Mouse (Mus musculus) kidney, postnatal 36 days (tissue): ENCODE measurements at regions not wholly inside any gene's neighbourhood (a gene's known extent, or its start where the extent isn't known, plus 50 kb on each side); places are given as distances from the start of the nearest gene placed in this dataset.

Source experiments
- DNase-seq, 2 experiments: peaks; one replicate each; pipeline ENCODE4 v3.0.0; 2021 to 2022; ENCODE audit warnings: mixed read lengths in 2 of 2

DNA sequence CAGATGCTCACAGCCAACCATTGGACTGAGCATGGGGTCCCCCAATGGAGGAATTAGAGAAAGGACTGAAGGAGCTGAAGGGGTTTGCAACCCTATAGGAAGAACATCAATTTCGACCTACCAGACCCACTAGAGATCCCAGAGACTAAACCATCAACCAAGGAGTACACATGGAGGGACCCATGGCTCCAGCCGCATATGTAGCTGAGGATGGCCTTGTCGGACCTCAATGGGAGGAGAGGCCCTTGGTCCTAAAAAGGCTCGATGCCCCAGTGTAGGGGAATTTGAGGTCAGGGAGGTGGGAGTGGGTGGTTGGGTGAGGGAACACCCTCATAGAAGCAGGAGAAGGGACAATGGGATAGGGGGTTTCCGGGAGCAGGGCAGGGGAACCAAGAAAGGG lies 180.6 kb downstream of the Qdpr start:
- DNase-seq, result no peak

- no peak for DNase-seq
Observed at GRCm38 (mm10) chr5:45266914-45267313, 183.1 kb downstream of the Qdpr start.

DNA sequence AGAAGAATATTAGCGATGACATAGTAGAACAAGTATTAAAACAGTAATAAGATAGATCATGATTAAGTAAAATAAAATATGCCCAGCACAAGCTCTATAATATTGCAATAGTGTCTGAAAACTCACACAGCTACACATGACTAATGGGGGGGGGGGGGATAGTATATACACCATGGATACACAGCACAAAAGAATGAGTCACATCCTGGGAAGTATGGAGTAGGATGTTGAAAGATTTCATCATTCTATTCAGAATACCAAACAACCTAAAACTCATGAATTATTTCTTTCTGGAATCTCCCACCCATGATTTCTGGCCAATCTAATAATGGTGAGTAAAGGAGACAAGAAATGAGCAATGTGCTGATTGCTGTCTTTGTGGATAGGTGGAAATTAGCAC lies 191.6 kb downstream of the Qdpr start:
- DNase-seq, result no peak

- DNase-seq, result peak; percentile 12 to 13
Observed at GRCm38 (mm10) chr5:45256256-45256999, 193.6 kb downstream of the Qdpr start.

DNA sequence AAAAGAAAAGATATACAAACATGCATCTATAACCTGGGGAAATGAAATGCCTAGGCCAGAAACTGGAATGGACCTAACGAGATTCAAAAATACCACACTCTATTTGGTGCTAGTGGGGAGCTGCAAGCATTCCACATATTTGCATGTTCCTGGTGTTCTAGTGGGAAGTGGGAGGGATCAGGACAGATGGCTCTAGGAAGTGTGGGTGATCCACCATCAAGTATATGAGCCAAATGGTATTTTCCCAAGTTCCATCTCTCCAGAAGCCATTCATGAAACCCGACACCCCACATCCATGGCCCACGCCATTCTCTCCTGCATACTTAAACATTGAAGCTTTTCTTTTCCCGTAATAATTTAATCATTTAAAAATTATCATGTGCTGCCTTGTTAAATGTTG lies 218.2 kb downstream of the Qdpr start:
- DNase-seq, result no peak

GRCm38 (mm10) chr5:45230097-45230496 lies 219.9 kb downstream of the Qdpr start:
- DNase-seq, result no peak

DNA sequence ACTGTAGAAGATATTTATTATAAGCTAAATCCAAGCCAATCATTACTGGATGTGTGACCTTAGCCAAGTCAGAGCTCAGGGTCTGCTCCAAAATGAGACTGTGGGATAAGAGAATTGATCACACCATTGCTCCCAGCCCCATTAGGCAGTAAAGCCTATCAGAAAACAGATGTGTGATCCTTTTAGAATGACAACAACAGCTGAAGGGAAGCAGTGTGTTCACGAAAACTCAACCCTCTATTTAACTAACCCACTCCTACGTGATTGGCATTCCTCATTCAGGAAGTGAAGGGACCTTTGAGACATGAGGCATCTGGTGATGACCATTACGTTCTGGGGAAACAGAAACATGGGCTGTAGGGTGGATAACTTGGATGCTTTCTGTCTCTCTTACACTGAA lies 220.6 kb downstream of the Qdpr start:
- DNase-seq, result no peak

- DNase-seq, result no peak
Observed at GRCm38 (mm10) chr5:45228226-45228927, 221.7 kb downstream of the Qdpr start.

DNA sequence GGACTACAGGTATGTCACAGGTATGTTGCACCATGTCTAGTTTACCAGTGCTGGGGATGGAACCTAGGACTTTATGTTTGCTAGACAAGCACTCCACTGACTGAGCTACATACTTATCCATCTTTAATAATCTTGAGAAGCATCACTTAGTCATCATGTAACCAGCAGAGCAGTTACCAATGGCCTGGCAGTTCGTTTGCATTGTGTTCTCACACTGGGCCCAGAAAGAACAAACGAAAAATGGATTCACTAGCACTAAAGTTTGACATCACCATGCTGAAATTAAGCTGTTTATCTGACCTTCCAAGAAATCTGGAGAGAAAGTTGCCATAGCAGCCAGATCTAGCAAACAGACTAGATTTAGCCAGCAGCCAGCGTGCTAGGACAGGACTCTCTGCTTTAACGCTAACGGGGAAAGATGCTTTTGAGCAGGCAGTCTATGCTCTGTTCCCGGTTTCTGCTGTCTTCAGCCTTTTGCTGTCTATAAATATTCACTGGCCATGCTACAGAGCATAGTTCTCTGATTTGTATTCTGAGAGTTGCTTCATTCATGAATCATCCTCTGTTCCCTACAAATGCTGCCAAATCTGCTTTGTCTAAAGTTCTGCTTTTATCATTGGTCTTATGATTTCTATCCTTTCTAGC lies 229.6 kb downstream of the Qdpr start:
- DNase-seq, result peak in 1 of 2 experiments; percentile 2

DNA sequence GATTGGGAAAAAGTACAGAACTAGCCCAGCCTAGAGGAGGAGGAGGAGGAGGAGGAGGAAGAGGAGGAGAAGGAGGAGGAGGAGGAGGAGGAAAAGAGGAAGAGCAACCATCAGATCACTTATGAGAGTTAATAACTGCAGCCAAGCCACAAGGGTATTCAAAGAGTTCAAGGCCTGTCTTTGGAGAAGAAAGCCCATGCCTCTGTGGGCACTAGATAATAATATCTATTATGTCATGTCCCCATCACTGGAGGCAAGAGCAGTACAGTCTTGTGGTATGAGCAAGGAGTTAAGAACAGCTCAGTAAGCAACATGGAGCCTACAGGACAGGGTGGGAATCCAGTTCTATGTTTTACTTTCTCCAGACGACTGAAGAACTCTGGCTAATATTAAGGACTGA lies 230.5 kb downstream of the Qdpr start:
- DNase-seq, result no peak

- no peak for DNase-seq
Observed at GRCm38 (mm10) chr5:45219101-45219500, 230.9 kb downstream of the Qdpr start.

DNA sequence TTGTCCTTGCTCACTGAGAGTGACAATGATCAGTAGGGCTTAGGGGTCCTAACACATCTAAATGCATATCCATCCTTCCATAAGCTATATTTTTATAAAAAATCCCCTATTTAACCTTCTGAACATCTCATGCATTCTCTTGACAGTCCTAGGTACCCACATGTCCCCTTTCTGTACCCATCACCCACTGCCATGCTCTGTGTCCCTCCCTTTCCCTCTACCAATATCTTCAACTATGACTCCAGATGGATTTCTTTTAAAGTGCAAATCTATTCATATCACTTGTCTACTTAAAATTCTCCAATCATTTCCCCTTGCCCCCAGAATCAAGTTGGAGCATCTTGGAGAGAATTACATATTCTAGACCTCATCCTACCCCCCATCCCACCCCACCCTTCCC lies 235.6 kb downstream of the Qdpr start:
- DNase-seq, result no peak

DNA sequence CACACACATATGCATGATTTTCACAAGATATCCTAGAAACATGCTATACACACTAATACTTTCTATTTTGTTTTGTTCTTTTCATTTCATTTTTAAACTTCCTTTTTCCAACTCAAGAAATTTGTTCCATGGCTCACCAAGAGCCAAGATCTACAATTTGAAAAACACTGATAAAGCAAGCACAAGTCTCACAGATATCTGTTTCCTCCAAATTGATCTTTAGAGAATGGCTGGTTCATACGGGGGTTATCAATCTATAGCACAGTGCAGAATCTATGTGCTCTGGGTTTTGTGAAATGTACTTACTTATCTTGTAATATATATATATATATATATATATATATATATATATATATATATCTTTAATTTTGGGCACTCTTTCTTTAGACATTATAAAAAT lies 251.6 kb downstream of the Qdpr start:
- DNase-seq, result no peak

- DNase-seq, result no peak
Observed at GRCm38 (mm10) chr5:45196159-45196558, 253.9 kb downstream of the Qdpr start.

GRCm38 (mm10) chr5:45192287-45192686 lies 257.7 kb downstream of the Qdpr start:
- DNase-seq, result no peak

DNA sequence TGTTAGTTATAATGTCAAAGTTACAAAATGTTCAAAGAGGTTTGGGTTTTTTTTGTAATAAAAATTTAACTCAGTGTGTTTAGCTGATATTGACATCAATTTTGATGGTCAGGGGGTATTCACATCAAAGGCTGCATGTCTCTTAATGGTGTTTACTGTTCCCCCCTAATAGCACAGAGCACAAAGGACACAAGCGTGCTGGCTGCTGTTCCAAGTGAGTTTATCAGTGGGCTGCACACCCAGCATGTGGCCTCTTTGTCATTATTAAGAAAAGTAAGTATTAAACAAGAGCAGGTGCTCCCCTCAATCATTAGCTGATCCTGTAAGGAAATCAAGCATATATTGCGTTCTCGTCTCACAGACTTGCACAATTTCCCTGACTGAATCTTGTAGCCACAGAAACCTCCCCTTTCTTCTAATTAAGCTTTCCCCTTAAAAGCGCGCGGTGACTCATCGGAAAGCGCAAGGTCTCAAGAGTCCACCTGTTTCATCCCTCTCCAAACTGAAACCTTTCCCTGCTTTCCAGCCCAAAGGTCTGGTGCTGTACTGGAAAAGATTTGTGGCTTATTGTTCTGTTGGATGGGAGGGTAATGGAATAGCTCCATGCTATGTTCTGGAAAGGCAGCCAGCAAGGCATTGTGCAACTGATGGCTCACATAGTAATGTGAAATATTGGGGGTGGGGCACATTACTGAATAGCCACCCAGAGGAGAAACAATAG lies 276.8 kb downstream of the Qdpr start:
- no peak for DNase-seq

DNA sequence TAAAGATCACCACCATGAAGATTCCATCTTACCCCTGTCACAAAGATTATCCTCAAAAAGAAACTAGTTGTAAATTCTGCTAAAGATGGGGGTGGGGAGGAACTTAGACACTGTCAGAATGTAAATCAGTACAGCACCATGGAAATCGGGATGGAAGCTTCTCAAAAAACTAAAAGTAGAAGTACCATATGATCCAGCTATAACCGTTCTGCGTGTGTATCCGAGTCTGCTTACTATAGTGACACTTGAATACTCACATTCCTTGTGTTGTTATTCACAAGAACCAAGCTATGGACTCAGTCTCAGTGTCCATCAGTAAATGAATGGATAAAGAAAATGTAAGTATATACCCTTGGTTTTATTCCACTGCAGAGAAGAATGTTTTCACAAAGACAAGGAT lies 290.8 kb downstream of the Qdpr start:
- DNase-seq, result no peak

GRCm38 (mm10) chr5:45154936-45155335 lies 295.1 kb downstream of the Qdpr start:
- DNase-seq, result no peak

DNA sequence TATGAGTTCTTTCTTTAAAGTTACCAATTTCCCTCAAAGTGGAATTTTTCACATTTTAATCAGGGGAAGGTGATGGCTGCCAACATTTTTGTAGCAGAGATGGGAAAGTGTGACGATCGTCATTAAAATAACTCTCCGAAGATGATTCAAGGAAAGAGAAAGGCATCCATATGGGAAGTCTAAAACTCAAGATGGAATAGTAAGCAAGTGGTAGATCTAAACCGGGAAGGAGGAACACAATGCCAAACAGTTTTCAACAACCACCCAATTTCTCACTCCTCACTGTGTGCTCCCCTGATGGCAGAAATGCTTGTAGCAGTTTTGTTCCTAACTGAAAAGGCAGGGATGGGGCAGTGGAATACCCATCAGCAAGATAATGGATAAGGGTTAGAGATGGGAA lies 305.9 kb downstream of the Qdpr start:
- no peak for DNase-seq

GRCm38 (mm10) chr5:45137198-45137973 lies 312.6 kb downstream of the Qdpr start:
- DNase-seq, result no peak

GRCm38 (mm10) chr5:45136696-45137095 lies 313.3 kb downstream of the Qdpr start:
- no peak for DNase-seq

DNA sequence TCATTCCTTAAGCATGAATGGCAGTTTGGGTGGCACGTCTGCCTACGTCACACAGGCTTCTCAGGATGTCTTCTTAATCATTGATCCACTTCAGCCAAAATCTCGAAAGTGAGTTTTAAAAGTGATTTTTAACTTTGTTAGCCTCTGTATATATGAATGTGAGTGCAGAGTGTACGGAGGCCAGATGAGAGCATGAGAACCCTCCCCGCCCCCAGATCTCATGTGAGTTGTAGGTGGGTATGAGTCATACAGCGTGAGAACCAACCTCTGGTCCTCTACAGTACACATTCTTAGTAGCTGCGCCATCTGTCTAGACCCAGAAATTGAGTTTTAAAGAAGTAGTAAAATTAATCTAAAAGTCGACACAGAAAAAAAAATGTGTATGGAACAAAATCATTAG lies 322.1 kb downstream of the Qdpr start:
- no peak for DNase-seq
